Mouse (Mus musculus) frontal cortex, adult 2 months (tissue): ENCODE results near the gene Lnx2. TPM values are rescaled to one million over a fixed set of nuclear protein-coding genes. Genes with fewer than 3 reads are reported as not detected.

Experiments used
- DNase-seq, 2 experiments: peaks; one replicate each; pipeline ENCODE4 v3.0.0; 2022; ENCODE audit warnings: low spot score in 1 of 2; ENCODE audit errors: extremely low spot score in 1 of 2
- polyA plus RNA-seq: library from polyadenylated mRNA; depleted of rRNA; stranded (reverse); fragments of >200 nt; gene quantifications from 2 replicates; pipeline ENCODE4 v1.2.3, GENCODE M21; 2012; rRNA removed

Lnx2 gene
- polyA plus RNA-seq, 1 experiment: 7.6 TPM

GRCm38 (mm10) chr5:146971776-146972561, 104.4 kb downstream of the Lnx2 start:
- DNase-seq: no peak

- DNase-seq: no peak
Observed at GRCm38 (mm10) chr5:146968695-146969393, 107.5 kb downstream of the Lnx2 start.

Other genes with a start within 250 kb of the Lnx2 start
- 452 and 463 TPM in 2 replicates for gene Rpl21, start 243.7 kb downstream of the Lnx2 start, polyA plus RNA-seq
- 6.2 and 6.9 TPM in 2 replicates for gene Rasl11a, start 231.5 kb downstream of the Lnx2 start, polyA plus RNA-seq
- 48.2 and 55.2 TPM in 2 replicates for gene Gtf3a, start 127.9 kb downstream of the Lnx2 start, polyA plus RNA-seq
- gene Mtif3, start 112.8 kb downstream of the Lnx2 start, polyA plus RNA-seq: 22.0 and 22.7 TPM in 2 replicates
- gene Polr1d, start 464 bp upstream of the Lnx2 start, polyA plus RNA-seq: 76.4 and 76.5 TPM in 2 replicates
- gene Gsx1, start 112.1 kb upstream of the Lnx2 start, polyA plus RNA-seq: 0.74 and 0.86 TPM in 2 replicates
- gene Pdx1, start 193.4 kb upstream of the Lnx2 start, polyA plus RNA-seq: not detected in 2 replicates
- 0.04 and 0.08 TPM in 2 replicates for gene Cdx2, start 230.7 kb upstream of the Lnx2 start, polyA plus RNA-seq
- gene Urad, start 245.9 kb upstream of the Lnx2 start, polyA plus RNA-seq: not detected in 2 replicates